Mouse (Mus musculus): ENCODE results near the gene Gm10073.

The Gm10073 gene

DNA sequence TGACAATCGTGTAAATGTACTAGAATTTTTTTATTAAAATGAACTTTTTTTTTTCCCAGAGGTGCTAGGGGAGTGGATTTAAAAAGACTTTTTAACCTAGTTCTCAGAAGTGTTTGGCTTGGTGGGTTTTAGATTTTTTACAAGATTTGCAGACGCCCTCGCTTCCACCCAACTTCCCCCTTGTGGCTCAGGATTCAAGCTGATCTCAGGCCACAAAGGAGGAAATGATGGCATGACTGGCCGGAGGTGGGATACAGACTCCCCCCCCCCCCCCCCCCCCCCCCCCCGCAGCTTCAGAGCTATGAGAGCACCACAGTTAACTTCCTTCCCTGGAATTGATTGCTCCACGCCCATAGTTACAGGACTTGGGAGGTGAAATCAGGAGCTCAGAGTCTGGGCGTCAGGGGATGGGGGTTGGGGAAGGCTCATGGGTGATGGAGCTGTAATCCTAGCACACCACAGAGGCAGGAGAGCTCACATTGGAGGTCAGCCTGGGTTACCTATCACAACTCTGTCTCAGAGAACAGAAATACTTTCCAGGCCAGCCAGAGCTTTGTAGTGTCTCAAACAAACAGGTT is 17.1 kb downstream of the Gm10073 start:
- Histone ChIP-seq H3K9me3 (ENCODE audit: low read length) (peaks cover 10% of the 10 kb centered on the region), H3K27me3 (ENCODE audit: insufficient read depth, low read length) (no peaks in the 10 kb centered on the region), H3K4me1 (replicated peaks; ENCODE audit: low read depth, low read length) (peaks cover 45% of the 10 kb centered on the region), H3K36me3 (ENCODE audit: insufficient read depth, low read length) (peaks cover 43% of the 10 kb centered on the region), H3K4me3 (replicated peaks; ENCODE audit: low read length) (no peak overlapping the region)
- TF ChIP-seq CTCF (conservative IDR thresholded peaks at IDR 0.05; ENCODE audit: low read length) = no peak
- no peak for TF ChIP-seq POU5F1 (IDR thresholded peaks at IDR 0.05; ENCODE audit: borderline replicate concordance, low read length)
- no peak for TF ChIP-seq NANOG (IDR thresholded peaks at IDR 0.05; ENCODE audit: borderline replicate concordance, low read length)

DNA sequence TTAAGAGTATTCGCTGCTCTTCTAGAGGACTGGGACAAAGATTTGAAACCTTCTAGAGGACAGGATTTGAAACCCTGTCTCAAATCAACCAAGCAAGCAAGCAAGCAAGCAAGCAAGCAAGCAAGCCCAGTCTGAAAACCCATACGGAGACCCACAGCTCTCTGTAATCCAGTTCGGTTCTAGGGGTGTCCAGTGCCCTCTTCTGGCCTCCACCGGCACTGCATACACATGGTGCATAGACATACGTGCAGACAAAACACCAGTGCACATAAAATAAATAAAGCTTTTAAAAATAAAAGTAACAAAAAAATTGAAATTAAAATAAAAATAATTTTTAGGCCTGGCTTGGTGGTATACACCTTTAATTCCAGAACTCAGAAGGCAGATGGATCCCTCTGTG is 19.2 kb downstream of the Gm10073 start:
- Histone ChIP-seq H3K27me3 (ENCODE audit: insufficient read depth, low read length) (no peaks in the 10 kb centered on the region), H3K4me1 (replicated peaks; ENCODE audit: low read depth, low read length) (peaks cover 29% of the 10 kb centered on the region), H3K36me3 (ENCODE audit: insufficient read depth, low read length) (peaks cover 65% of the 10 kb centered on the region), H3K4me3 (replicated peaks; ENCODE audit: low read length) (no peak overlapping the region), H3K9me3 (ENCODE audit: low read length) (peaks cover 10% of the 10 kb centered on the region)
- TF ChIP-seq CTCF (conservative IDR thresholded peaks at IDR 0.05; ENCODE audit: low read length) (peak; percentile 86), POU5F1 (IDR thresholded peaks at IDR 0.05; ENCODE audit: borderline replicate concordance, low read length) (no peak), NANOG (IDR thresholded peaks at IDR 0.05; ENCODE audit: borderline replicate concordance, low read length) (no peak)

- no peak for TF ChIP-seq NANOG (IDR thresholded peaks at IDR 0.05; ENCODE audit: borderline replicate concordance, low read length)
- TF ChIP-seq POU5F1 (IDR thresholded peaks at IDR 0.05; ENCODE audit: borderline replicate concordance, low read length) = no peak
- TF ChIP-seq CTCF (conservative IDR thresholded peaks at IDR 0.05; ENCODE audit: low read length) = no peak
- Histone ChIP-seq H3K9me3 (ENCODE audit: low read length) (peaks cover 7% of the 10 kb centered on the region), H3K4me3 (replicated peaks; ENCODE audit: low read length) (no peak overlapping the region), H3K27me3 (ENCODE audit: insufficient read depth, low read length) (no peaks in the 10 kb centered on the region), H3K36me3 (ENCODE audit: insufficient read depth, low read length) (peaks cover 83% of the 10 kb centered on the region), H3K4me1 (replicated peaks; ENCODE audit: low read depth, low read length) (peaks cover 10% of the 10 kb centered on the region)
These were observed 22.4 kb downstream of the Gm10073 start for GRCm38 (mm10) chr8:106550906-106551305.

GRCm38 (mm10) chr8:106548366-106548936 is 24.8 kb downstream of the Gm10073 start:
- peaks cover 95% of the 10 kb centered on the region for H3K36me3 ChIP-seq (ENCODE audit: insufficient read depth, low read length)
- no peak for TF ChIP-seq NANOG (IDR thresholded peaks at IDR 0.05; ENCODE audit: borderline replicate concordance, low read length)
- no peak for TF ChIP-seq CTCF (conservative IDR thresholded peaks at IDR 0.05; ENCODE audit: low read length)
- no peak for TF ChIP-seq POU5F1 (IDR thresholded peaks at IDR 0.05; ENCODE audit: borderline replicate concordance, low read length)
- no peak overlapping the region for H3K4me3 ChIP-seq (replicated peaks; ENCODE audit: low read length)
- H3K9me3 ChIP-seq (ENCODE audit: low read length) = no peaks in the 10 kb centered on the region
- no peaks in the 10 kb centered on the region for H3K27me3 ChIP-seq (ENCODE audit: insufficient read depth, low read length)
- no peaks in the 10 kb centered on the region for H3K4me1 ChIP-seq (replicated peaks; ENCODE audit: low read depth, low read length)

DNA sequence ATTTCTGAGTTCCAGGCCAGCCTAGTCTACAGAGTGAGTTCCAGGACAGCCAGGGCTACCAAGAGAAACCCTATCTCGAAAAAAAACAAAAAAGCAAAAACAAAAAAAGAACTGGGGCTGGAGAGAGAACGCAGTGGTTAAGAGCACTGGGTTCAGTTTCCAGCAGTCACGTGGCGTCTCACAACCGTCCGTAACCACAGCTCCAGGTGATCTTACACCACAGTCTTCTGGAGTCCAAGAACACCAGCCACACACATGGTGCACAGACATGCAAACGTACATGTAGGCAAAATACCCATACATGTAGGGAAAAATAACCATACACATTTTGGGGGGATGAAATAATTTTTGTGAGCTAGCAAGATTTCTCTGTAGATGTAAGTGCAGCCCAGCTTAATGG is 26.5 kb downstream of the Gm10073 start:
- TF ChIP-seq POU5F1 (IDR thresholded peaks at IDR 0.05; ENCODE audit: borderline replicate concordance, low read length) (no peak), CTCF (conservative IDR thresholded peaks at IDR 0.05; ENCODE audit: low read length) (no peak), NANOG (IDR thresholded peaks at IDR 0.05; ENCODE audit: borderline replicate concordance, low read length) (no peak)
- H3K9me3 ChIP-seq (ENCODE audit: low read length) = no peaks in the 10 kb centered on the region
- no peaks in the 10 kb centered on the region for H3K4me1 ChIP-seq (replicated peaks; ENCODE audit: low read depth, low read length)
- H3K36me3 ChIP-seq (ENCODE audit: insufficient read depth, low read length) = peaks cover 94% of the 10 kb centered on the region
- H3K27me3 ChIP-seq (ENCODE audit: insufficient read depth, low read length) = no peaks in the 10 kb centered on the region
- H3K4me3 ChIP-seq (replicated peaks; ENCODE audit: low read length) = no peak overlapping the region

DNA sequence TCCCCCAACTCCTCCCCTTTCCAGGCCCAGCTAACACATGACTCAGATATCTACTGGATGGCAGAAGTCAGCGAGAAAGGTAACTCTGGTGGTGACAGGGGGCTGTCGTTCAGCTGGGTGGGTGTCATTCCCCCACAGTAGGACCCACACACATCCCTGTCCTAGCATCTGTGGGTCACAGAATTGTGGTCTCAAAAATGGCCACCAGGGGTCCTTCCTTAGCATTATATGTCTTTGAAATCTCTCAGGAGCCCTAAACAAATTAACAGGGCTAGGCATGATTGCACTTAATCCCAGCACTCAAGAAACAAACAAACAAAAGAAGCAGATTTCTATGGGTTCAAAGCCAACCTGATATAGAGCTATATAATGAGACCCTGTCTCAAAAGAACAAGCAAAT is 28.1 kb downstream of the Gm10073 start:
- Histone ChIP-seq H3K4me3 (replicated peaks; ENCODE audit: low read length) (no peak overlapping the region), H3K4me1 (replicated peaks; ENCODE audit: low read depth, low read length) (peaks cover 14% of the 10 kb centered on the region), H3K9me3 (ENCODE audit: low read length) (no peaks in the 10 kb centered on the region), H3K27me3 (ENCODE audit: insufficient read depth, low read length) (no peaks in the 10 kb centered on the region), H3K36me3 (ENCODE audit: insufficient read depth, low read length) (peaks cover 94% of the 10 kb centered on the region)
- TF ChIP-seq NANOG (IDR thresholded peaks at IDR 0.05; ENCODE audit: borderline replicate concordance, low read length) (no peak), CTCF (conservative IDR thresholded peaks at IDR 0.05; ENCODE audit: low read length) (peak; percentile 55)

DNA sequence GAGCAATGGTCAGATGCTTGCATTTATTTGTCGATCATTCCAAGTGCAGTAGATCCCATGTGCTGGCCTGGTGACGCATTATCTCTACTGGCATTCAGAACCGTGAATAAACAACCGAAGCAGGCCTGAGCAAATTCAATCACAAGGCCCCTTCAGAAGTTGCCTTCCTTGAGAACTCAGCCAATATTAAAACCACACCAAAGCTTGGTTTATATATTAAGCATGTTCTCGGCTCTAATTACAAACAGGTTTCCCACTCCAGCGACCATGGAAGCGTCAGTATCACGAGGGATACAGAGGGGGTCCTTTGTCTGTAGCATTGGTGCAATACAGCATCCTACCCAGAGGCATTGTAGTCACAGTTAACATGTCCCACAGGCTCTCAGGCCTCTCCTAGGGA is 30.2 kb downstream of the Gm10073 start:
- Histone ChIP-seq H3K27me3 (ENCODE audit: insufficient read depth, low read length) (no peaks in the 10 kb centered on the region), H3K4me3 (replicated peaks; ENCODE audit: low read length) (no peak overlapping the region), H3K4me1 (replicated peaks; ENCODE audit: low read depth, low read length) (peaks cover 35% of the 10 kb centered on the region), H3K36me3 (ENCODE audit: insufficient read depth, low read length) (peaks cover 96% of the 10 kb centered on the region), H3K9me3 (ENCODE audit: low read length) (no peaks in the 10 kb centered on the region)
- TF ChIP-seq CTCF (conservative IDR thresholded peaks at IDR 0.05; ENCODE audit: low read length) (no peak), NANOG (IDR thresholded peaks at IDR 0.05; ENCODE audit: borderline replicate concordance, low read length) (no peak), POU5F1 (IDR thresholded peaks at IDR 0.05; ENCODE audit: borderline replicate concordance, low read length) (no peak)

DNA sequence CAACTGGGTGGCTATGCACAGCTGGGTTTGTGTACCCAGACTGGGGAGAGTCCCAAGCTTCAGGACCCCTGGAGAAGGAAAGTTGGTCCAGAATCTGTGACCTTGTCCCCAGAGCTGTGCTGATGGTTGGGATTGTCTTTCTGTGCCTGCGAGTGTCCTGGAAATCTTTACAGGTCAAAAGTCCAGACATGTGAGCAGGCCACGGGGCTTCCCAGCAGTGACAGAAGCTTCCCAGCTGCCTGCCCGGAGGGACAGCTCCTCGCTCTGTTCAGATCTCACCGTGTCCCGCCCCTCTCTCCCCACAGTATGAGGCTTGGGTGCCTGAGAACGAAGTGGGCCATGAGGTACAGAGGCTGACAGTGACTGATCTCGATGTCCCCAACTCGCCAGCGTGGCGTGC is 32.3 kb downstream of the Gm10073 start:
- no peaks in the 10 kb centered on the region for H3K9me3 ChIP-seq (ENCODE audit: low read length)
- H3K4me3 ChIP-seq (replicated peaks; ENCODE audit: low read length) = peak overlapping the region; percentile 29
- H3K36me3 ChIP-seq (ENCODE audit: insufficient read depth, low read length) = peaks cover 95% of the 10 kb centered on the region
- no peaks in the 10 kb centered on the region for H3K27me3 ChIP-seq (ENCODE audit: insufficient read depth, low read length)
- peaks cover 50% of the 10 kb centered on the region for H3K4me1 ChIP-seq (replicated peaks; ENCODE audit: low read depth, low read length)
- TF ChIP-seq POU5F1 (IDR thresholded peaks at IDR 0.05; ENCODE audit: borderline replicate concordance, low read length) (no peak), CTCF (conservative IDR thresholded peaks at IDR 0.05; ENCODE audit: low read length) (no peak), NANOG (IDR thresholded peaks at IDR 0.05; ENCODE audit: borderline replicate concordance, low read length) (no peak)

- no peak for TF ChIP-seq CTCF (conservative IDR thresholded peaks at IDR 0.05; ENCODE audit: low read length)
- TF ChIP-seq POU5F1 (IDR thresholded peaks at IDR 0.05; ENCODE audit: borderline replicate concordance, low read length) = no peak
- TF ChIP-seq NANOG (IDR thresholded peaks at IDR 0.05; ENCODE audit: borderline replicate concordance, low read length) = no peak
- Histone ChIP-seq H3K9me3 (ENCODE audit: low read length) (no peaks in the 10 kb centered on the region), H3K4me3 (replicated peaks; ENCODE audit: low read length) (no peak overlapping the region), H3K4me1 (replicated peaks; ENCODE audit: low read depth, low read length) (peaks cover 58% of the 10 kb centered on the region), H3K27me3 (ENCODE audit: insufficient read depth, low read length) (no peaks in the 10 kb centered on the region), H3K36me3 (ENCODE audit: insufficient read depth, low read length) (peaks cover 83% of the 10 kb centered on the region)
These were observed 34.1 kb downstream of the Gm10073 start for GRCm38 (mm10) chr8:106539193-106539592.
